Mouse (Mus musculus) midbrain, embryonic 10.5 days (tissue): Measurements from ENCODE around the gene 1700034J05Rik. TPM values are rescaled to one million over a fixed set of nuclear protein-coding genes. Genes with fewer than 3 reads are reported as not detected.

Experiments
- DNase-seq: peaks from one replicate; pipeline ENCODE4 v3.0.0-alpha.2; 2017; ENCODE audit warnings: low spot score
- H3K27ac ChIP-seq: fragments of 300-500 bp; sonication (generic); replicated peaks from 2 replicates; pipeline ENCODE4 v1.5.1; 2016; ENCODE audit warnings: mild to moderate bottlenecking
- H3K27me3 ChIP-seq: fragments of 300-500 bp; sonication (generic); 2 replicates; pipeline ENCODE4 v1.6.1; 2016; ENCODE audit warnings: low read depth, mild to moderate bottlenecking; ENCODE audit not compliant: poor library complexity, severe bottlenecking
- H3K36me3 ChIP-seq: fragments of 300-500 bp; sonication (generic); 2 replicates; pipeline ENCODE4 v1.6.1; 2016; ENCODE audit warnings: mild to moderate bottlenecking, moderate library complexity
- H3K4me1 ChIP-seq: fragments of 300-500 bp; sonication (generic); 2 replicates; pipeline ENCODE4 v1.6.1; 2016
- H3K4me3 ChIP-seq: fragments of 300-500 bp; sonication (generic); 2 replicates; pipeline ENCODE4 v1.5.1; 2016; ENCODE audit warnings: mild to moderate bottlenecking, moderate library complexity
- H3K9me3 ChIP-seq: fragments of 300-500 bp; sonication (generic); replicated peaks from 2 replicates; pipeline ENCODE4 v1.6.1; 2016; ENCODE audit warnings: mild to moderate bottlenecking
- WGBS: fragments of 180-500 bp; shearing (Covaris S2); methylation state at CpG from one replicate; pipeline ENCODE4 v1.1.7; 2016; 5-methylcytosine and 5-hydroxymethylcytosine counted together
- polyA plus RNA-seq: library from polyadenylated mRNA; unstranded; fragments of >200 nt; fragmentation: Nextera tagmentation; extraction: Ambion mirVana; gene quantifications from 2 replicates; pipeline ENCODE4 v1.2.1, GENCODE M21; 2016

The 1700034J05Rik gene
- polyA plus RNA-seq, 1 experiment from 2014 or later, result 0.11 TPM

DNA sequence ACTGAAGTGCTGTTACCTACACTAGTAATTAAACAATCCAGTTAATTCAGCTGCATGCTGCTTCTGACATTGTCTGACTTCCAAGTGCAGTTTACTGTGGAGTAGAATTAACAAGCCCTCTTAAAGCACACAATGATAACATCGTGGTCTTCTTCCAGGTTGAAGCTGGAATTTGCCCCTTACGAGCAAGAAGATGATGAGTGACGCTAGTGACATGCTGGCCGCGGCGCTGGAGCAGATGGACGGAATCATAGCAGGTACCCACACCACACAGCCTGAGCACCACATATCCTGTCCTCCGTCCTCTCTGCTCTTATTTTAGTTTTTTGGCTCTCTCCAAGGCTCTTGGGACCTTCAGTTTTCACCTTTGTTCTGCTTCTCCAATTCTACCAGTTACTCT lies 22.2 kb upstream of the 1700034J05Rik start:
- WGBS, result 88% methylated on average over 8 of the region's 8 CpGs
- no peak for DNase-seq

DNA sequence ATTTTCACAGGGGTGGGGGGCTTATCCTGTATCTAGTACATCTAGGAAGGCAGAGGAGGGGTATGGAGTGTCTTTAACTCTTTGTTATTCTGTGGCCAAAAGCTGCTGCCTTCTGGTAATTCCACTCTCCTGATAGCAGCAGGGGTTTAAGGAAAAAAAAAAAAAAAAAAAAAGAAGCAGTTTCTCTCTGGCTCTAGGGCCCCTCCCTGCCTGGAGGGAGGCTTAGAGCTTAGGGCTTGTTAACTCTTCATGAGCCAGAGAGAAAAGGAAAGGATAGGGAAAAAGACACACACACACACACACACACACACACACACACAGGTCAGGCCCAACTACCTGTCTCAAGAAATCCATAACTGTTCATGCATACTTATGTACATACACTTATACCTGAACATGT lies 19.6 kb upstream of the 1700034J05Rik start:
- Histone ChIP-seq H3K27me3 (no peaks in the 10 kb centered on the region), H3K4me3 (no peak overlapping the region), H3K9me3 (no peaks in the 10 kb centered on the region), H3K27ac (no peak overlapping the region), H3K36me3 (no peaks in the 10 kb centered on the region), H3K4me1 (peaks cover 10% of the 10 kb centered on the region)
- no peak for DNase-seq

More for the DNA sequence above, 22.2 kb upstream of the 1700034J05Rik start:
- no peak overlapping the region for H3K4me3 ChIP-seq
- H3K4me1 ChIP-seq, result peaks cover 17% of the 10 kb centered on the region
- no peaks in the 10 kb centered on the region for H3K27me3 ChIP-seq
- H3K9me3 ChIP-seq, result no peaks in the 10 kb centered on the region
- H3K36me3 ChIP-seq, result no peaks in the 10 kb centered on the region
- H3K27ac ChIP-seq, result no peak overlapping the region

DNA sequence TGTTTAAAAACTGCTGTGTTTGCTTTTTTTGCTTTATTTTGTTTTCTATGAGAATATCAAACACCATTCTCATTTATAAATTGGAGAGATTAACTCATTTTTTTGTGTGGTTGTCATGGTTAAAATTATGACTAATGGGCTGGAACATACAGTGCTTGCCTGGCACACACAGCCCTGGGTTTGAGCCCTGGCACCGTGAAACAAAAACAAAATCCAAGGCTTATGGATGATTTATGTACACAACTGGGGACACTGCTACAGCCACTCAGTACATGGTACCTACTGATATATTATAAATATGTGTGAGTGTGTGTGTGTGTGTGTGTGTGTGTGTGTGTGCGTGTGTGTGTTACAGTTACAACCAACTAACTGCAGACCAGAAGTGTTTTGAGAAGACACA lies 19.2 kb upstream of the 1700034J05Rik start:
- no peaks in the 10 kb centered on the region for H3K9me3 ChIP-seq
- WGBS, result 56% methylated on average over 2 of the region's 2 CpGs
- H3K4me3 ChIP-seq, result no peak overlapping the region

DNA sequence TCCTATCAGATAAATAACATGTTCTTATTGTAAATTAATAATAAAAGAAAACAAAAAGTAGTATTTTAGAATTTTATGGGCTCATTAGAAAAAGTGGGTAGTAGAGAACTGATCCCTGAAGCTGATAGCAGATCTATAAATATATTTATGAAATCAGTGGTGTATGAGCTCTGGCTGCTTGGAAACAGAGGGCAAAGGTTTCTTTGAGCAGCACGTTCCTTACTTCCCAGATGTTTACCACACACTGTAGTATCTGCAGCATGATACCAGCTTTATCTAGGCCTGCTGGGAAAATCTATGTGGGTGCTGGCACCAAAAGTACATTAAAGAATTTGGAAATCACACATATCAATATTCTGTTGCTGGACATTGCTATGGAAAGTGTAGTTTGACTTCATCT lies 18.5 kb upstream of the 1700034J05Rik start:
- no peak for DNase-seq
- no peaks in the 10 kb centered on the region for H3K27me3 ChIP-seq
- H3K4me1 ChIP-seq, result peaks cover 10% of the 10 kb centered on the region
- no peak overlapping the region for H3K4me3 ChIP-seq
- 59% methylated on average over 1 of the region's 1 CpGs for WGBS
- H3K36me3 ChIP-seq, result no peaks in the 10 kb centered on the region
- H3K27ac ChIP-seq, result no peak overlapping the region
- no peaks in the 10 kb centered on the region for H3K9me3 ChIP-seq

More for the DNA sequence above, 19.2 kb upstream of the 1700034J05Rik start:
- Histone ChIP-seq H3K36me3 (no peaks in the 10 kb centered on the region), H3K4me1 (peaks cover 10% of the 10 kb centered on the region), H3K27ac (no peak overlapping the region), H3K27me3 (no peaks in the 10 kb centered on the region)
- DNase-seq, result no peak

DNA sequence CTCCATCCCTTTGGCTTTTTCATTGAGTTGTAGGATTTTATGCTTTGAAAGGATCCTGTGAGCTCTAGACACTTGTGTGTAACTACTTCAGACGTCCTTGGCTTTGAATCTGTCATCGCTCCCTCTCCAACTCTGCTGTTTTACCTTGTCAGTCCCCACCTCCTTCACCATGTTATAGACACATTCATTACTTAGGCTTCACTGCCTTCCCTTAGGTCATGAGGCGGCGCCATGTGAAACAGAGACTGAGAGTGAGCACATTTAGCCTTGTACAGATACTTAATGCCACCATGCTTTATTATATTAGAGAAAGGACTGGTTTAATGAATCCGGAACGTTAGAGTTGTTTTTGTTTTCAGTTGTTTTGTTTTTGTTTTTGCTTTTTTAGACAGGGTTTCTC lies 17.8 kb upstream of the 1700034J05Rik start:
- Histone ChIP-seq H3K4me1 (peaks cover 10% of the 10 kb centered on the region), H3K27me3 (no peaks in the 10 kb centered on the region), H3K36me3 (no peaks in the 10 kb centered on the region), H3K27ac (no peak overlapping the region), H3K4me3 (no peak overlapping the region), H3K9me3 (no peaks in the 10 kb centered on the region)
- WGBS, result 73% methylated on average over 6 of the region's 6 CpGs
- DNase-seq, result no peak

DNA sequence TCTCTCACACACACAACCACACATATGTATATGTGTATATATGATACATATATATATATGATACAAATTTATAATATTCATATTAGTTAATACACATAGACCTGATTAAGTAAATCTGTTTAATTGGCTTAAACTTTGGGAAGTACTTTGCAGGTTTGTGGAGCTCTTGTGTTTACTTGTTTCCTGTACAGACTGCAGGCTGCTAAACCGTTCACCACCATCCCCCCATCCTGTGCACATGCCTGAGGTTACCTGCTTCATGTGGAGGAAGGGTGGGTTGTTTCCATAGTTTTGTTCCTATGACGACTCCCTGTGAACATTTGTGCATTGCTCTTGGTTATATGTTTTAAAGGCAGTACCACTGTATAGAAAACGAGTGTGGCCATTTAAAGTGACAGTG lies 17.1 kb upstream of the 1700034J05Rik start:
- DNase-seq, result no peak
- WGBS, result 73% methylated on average over 3 of the region's 3 CpGs
- H3K4me1 ChIP-seq, result peaks cover 10% of the 10 kb centered on the region
- H3K4me3 ChIP-seq, result no peak overlapping the region
- no peaks in the 10 kb centered on the region for H3K36me3 ChIP-seq
- no peak overlapping the region for H3K27ac ChIP-seq
- H3K27me3 ChIP-seq, result no peaks in the 10 kb centered on the region
- no peaks in the 10 kb centered on the region for H3K9me3 ChIP-seq

DNA sequence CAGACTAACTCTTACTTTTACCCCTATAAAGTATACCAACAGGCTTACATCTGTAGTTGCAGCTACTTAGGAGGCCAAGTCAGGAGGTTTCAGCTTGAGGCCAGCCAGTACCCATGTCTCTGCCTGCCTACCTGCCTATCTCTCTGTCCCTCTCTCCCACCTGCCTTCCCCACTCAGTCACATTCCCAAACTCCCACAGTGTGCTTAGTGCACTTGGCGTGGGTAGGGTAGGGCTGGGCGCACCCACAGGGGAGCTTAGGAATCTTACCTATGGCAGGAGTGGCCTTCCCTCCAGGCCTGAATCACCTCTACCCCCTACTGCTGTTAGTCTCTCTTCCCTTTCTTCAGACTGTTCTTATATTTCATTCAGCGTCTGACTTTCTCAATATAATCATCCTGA lies 16.6 kb upstream of the 1700034J05Rik start:
- Histone ChIP-seq H3K4me1 (peaks cover 10% of the 10 kb centered on the region), H3K27me3 (no peaks in the 10 kb centered on the region), H3K36me3 (no peaks in the 10 kb centered on the region), H3K4me3 (no peak overlapping the region), H3K9me3 (no peaks in the 10 kb centered on the region), H3K27ac (no peak overlapping the region)
- 63% methylated on average over 3 of the region's 3 CpGs for WGBS
- no peak for DNase-seq

DNA sequence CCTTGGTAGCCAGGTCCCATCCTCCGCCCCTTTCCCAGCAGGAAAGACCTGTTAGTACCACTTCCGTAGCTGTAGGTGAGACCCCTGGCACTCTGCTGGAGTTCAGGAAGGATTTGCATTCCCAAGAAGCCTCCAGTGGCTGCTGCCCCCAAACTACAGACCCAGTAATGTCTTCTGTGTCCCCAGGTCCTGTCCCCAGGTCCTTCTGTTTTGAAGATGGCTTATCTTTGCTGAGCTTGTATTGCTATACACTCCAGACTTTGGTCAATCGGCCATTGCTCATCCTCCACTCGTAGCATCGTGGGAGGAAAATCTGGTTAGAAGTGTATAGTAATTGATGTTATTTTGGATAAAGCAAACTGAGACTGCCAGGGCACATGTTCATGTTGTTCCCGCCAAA lies 13.6 kb upstream of the 1700034J05Rik start:
- 70% methylated on average over 6 of the region's 6 CpGs for WGBS
- Histone ChIP-seq H3K36me3 (no peaks in the 10 kb centered on the region), H3K27me3 (no peaks in the 10 kb centered on the region), H3K9me3 (no peaks in the 10 kb centered on the region), H3K27ac (no peak overlapping the region), H3K4me1 (no peaks in the 10 kb centered on the region), H3K4me3 (no peak overlapping the region)
- DNase-seq, result no peak

DNA sequence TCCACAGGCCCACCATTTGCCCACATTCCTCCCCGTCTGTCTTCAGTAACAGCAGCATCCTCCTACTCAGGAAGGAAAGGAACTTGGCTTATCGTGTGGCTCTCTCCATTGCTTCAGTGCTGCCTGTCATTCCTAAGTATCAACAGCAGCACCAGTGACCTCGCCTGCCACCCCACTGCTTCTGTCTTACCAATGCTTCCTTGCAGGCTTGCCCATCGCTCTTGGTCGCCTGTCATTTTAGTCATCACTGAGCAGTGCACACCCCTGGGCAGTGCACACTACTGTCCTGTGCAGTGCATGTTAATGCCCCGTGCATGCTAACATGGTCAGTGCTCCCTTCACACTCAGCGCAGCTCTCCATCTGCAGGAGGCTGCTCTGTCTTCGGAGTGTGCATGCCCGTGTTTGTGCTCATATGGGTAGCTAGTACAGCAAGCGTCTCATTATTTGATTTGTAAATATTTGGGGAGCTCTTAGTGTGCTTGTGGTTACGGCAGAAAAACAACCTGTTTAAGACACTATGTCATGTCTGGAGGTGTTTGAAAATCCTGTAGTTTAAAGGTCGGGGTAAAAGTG lies 12.3 kb upstream of the 1700034J05Rik start:
- no peaks in the 10 kb centered on the region for H3K36me3 ChIP-seq
- DNase-seq, result no peak

DNA sequence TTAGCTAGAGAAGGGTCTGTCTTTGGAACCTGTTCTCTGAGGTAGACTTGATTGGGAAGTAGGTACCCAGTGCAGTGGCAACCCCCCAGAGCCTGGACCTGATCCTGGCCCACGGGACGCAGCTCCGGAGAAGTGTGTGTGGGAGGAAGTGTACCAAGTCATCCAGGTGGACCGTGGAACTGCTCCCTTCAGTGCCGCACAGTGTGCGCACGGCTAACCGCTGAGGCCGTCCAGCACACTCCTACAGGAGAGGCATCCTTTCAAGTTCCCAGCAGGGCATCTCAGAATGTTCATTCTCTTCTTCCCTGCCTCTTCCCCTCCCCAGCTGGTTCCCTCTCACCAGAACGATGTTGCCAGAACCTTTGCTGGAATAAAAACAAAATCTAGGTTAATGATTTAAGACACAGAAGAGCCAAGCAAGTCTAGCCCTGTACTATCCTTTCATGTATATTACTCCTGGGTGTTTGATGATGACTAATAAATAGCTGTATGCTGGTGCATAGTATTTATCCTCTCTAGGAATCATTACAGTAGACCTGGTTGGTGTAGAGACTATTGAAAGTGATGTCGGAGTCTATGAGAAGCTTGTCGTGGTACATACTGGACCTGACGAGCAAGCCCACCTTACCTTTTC lies 11.0 kb upstream of the 1700034J05Rik start:
- Histone ChIP-seq H3K9me3 (no peaks in the 10 kb centered on the region), H3K4me3 (no peak overlapping the region), H3K27ac (no peak overlapping the region), H3K27me3 (no peaks in the 10 kb centered on the region), H3K36me3 (no peaks in the 10 kb centered on the region), H3K4me1 (no peaks in the 10 kb centered on the region)
- WGBS, result 82% methylated on average over 13 of the region's 13 CpGs
- DNase-seq, result no peak

More for the DNA sequence above, 12.3 kb upstream of the 1700034J05Rik start:
- no peak overlapping the region for H3K4me3 ChIP-seq
- no peaks in the 10 kb centered on the region for H3K27me3 ChIP-seq
- H3K27ac ChIP-seq, result no peak overlapping the region
- 80% methylated on average over 12 of the region's 12 CpGs for WGBS
- no peaks in the 10 kb centered on the region for H3K4me1 ChIP-seq
- no peaks in the 10 kb centered on the region for H3K9me3 ChIP-seq

DNA sequence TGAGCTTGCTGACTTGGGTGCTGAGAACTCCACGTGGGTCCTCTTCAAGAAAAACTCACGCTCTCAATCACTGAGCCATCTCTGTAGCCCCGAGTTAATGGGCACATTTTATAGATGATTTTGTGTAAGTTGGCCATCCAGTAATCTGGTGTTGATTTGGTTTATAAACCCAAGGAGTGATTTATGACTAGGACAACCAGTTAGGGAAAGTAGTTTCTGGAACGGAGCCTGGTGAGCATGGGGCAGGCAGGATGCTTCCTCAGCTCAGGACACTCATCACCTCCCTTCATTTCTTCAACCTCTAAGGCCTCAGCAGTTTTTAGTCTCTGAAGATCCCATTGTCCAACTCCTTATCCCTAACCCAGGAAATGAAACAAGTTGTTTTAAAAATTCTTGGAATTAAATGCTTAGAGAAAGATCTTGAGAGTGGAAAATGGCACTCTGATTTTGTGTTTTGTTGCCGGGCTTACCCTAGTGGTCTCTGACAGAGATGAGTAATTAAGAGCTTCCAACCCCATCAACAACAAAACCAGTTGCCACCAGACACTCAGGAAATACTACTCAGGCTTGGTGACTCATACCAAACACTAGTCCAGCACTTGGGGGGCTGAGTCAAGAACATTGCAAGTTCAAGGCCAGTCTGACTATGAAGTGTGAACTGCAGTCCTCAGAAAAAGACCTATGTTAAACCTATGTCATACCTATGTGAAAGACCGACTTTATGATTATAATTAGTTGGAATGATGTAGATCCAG lies 9.4 kb upstream of the 1700034J05Rik start:
- no peaks in the 10 kb centered on the region for H3K27me3 ChIP-seq
- H3K4me3 ChIP-seq, result no peak overlapping the region
- no peak overlapping the region for H3K27ac ChIP-seq
- 94% methylated on average over 6 of the region's 6 CpGs for WGBS
- DNase-seq, result no peak
- no peaks in the 10 kb centered on the region for H3K36me3 ChIP-seq
- H3K9me3 ChIP-seq, result no peaks in the 10 kb centered on the region
- H3K4me1 ChIP-seq, result no peaks in the 10 kb centered on the region

DNA sequence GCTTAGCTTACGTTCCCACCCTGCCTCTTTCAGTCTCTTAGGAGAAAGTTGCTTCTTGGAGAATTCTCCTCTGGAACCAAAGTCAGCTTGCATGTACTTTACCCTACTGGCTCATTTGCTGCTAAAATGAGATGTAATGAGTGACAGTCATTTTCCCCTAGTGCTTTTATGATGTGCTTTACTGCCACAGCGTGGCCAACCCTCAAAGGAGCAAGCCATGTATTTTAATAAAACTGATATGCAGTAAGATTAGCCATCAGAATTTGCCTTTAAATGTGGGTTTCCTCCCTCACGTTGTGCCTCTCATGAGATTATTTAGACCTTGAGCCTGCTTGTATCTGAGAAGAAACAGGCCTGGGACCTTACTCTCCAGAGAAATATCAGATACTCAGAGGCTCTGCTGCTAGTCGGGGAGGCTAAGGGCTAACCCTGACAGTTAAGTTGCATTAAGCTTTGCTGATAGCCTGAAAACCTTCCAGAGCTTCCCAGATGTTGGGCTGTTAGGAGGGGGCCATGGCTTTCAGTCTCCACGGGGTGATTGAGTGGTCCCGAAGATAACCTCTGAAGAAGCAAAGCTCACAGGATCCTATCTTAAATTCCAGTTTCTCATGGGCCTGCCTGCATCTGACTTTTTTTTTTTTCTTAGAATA lies 7.7 kb upstream of the 1700034J05Rik start:
- 80% methylated on average over 6 of the region's 6 CpGs for WGBS
- H3K36me3 ChIP-seq, result no peaks in the 10 kb centered on the region

DNA sequence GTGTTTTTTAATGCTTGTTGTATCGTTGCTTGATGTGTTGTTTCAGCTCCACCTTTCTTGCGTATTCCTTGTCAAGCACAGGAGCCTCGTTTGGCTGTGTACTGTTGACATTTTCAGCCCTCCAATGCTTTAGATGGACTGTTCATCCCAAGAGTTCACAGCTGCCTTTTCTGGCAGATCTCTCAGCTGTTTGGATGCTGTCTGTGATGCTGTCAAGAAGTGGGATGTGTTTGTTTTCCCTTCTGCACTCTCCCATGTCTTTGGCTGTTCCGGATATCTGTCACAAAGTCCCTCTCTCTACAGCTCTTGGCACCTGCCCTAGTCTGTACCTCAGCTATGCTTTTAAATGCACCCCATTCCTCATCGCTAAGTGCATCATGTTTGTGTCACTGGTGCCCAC lies 6.7 kb upstream of the 1700034J05Rik start:
- WGBS, result 89% methylated on average over 5 of the region's 5 CpGs
- no peaks in the 10 kb centered on the region for H3K36me3 ChIP-seq

More for the DNA sequence above, 7.7 kb upstream of the 1700034J05Rik start:
- Histone ChIP-seq H3K4me1 (no peaks in the 10 kb centered on the region), H3K27me3 (no peaks in the 10 kb centered on the region), H3K9me3 (no peaks in the 10 kb centered on the region), H3K4me3 (no peak overlapping the region), H3K27ac (no peak overlapping the region)
- no peak for DNase-seq

More for the DNA sequence above, 6.7 kb upstream of the 1700034J05Rik start:
- H3K9me3 ChIP-seq, result no peaks in the 10 kb centered on the region
- H3K4me1 ChIP-seq, result peaks cover 2% of the 10 kb centered on the region
- H3K4me3 ChIP-seq, result no peak overlapping the region
- H3K27me3 ChIP-seq, result no peaks in the 10 kb centered on the region
- H3K27ac ChIP-seq, result no peak overlapping the region
- DNase-seq, result no peak
